Mouse (Mus musculus) midbrain, embryonic 12.5 days (tissue): ENCODE results near the gene Kcnn1. TPM values are rescaled to one million over a fixed set of nuclear protein-coding genes. Genes with fewer than 3 reads are reported as not detected.

ENCODE experiments used
- microRNA-seq: library from miRNA; unstranded; fragments of <30 nt; microRNA quantifications from one replicate; pipeline ENCODE4, GENCODE M21; 2017
- polyA plus RNA-seq: library from polyadenylated mRNA; unstranded; fragments of >200 nt; fragmentation: Nextera tagmentation; extraction: Ambion mirVana; gene quantifications from 2 replicates; pipeline ENCODE4 v1.2.1, GENCODE M21; 2016

Gene Kcnn1
- polyA plus RNA-seq, 1 experiment from 2014 or later = 27.4 TPM

Small RNAs within 50 kb of the gene (microRNA-seq; reads per million reads assigned to microRNA genes)
- gene Mir7067 (1.4 reads per million), gene Mir7240 (not detected)

Other genes starting within 250 kb of the Kcnn1 start
- 1.0 and 1.6 TPM in 2 replicates for gene Lrrc25, start 247.1 kb downstream of the Kcnn1 start, polyA plus RNA-seq
- 0.17 TPM in 1 of 2 replicates, not detected in the other for gene Gdf15, start 230.8 kb downstream of the Kcnn1 start, polyA plus RNA-seq
- gene Pgpep1, start 202.9 kb downstream of the Kcnn1 start, polyA plus RNA-seq = 82.7 and 93.7 TPM in 2 replicates
- 255 and 263 TPM in 2 replicates for gene Lsm4, start 190.0 kb downstream of the Kcnn1 start, polyA plus RNA-seq
- gene Jund, start 164.3 kb downstream of the Kcnn1 start, polyA plus RNA-seq = 206 and 213 TPM in 2 replicates
- 0.04 TPM in 1 of 2 replicates, not detected in the other for gene Iqcn, start 159.8 kb downstream of the Kcnn1 start, polyA plus RNA-seq
- not detected in 2 replicates for gene Gm3336, start 144.7 kb downstream of the Kcnn1 start, polyA plus RNA-seq
- 0.15 and 0.39 TPM in 2 replicates for gene Pde4c, start 139.5 kb downstream of the Kcnn1 start, polyA plus RNA-seq
- gene Rab3a, start 108.6 kb downstream of the Kcnn1 start, polyA plus RNA-seq = 98.9 and 102 TPM in 2 replicates
- gene Mpv17l2, start 102.3 kb downstream of the Kcnn1 start, polyA plus RNA-seq = 35.4 and 37.3 TPM in 2 replicates
- 73.4 and 74.6 TPM in 2 replicates for gene Pik3r2, start 86.5 kb downstream of the Kcnn1 start, polyA plus RNA-seq
- 17.1 and 18.0 TPM in 2 replicates for gene Mast3, start 58.2 kb downstream of the Kcnn1 start, polyA plus RNA-seq
- gene Il12rb1, start 54.8 kb downstream of the Kcnn1 start, polyA plus RNA-seq = 0.08 TPM in 1 of 2 replicates, not detected in the other
- gene Arrdc2, start 23.5 kb downstream of the Kcnn1 start, polyA plus RNA-seq = 10.4 and 10.5 TPM in 2 replicates
- 145 and 152 TPM in 2 replicates for gene Ccdc124, start 10.7 kb upstream of the Kcnn1 start, polyA plus RNA-seq
- 0.55 and 0.69 TPM in 2 replicates for gene Slc5a5, start 29.5 kb upstream of the Kcnn1 start, polyA plus RNA-seq
- gene Rpl18a, start 34.2 kb upstream of the Kcnn1 start, polyA plus RNA-seq = 2,550 and 2,750 TPM in 2 replicates
- gene Map1s, start 42.7 kb upstream of the Kcnn1 start, polyA plus RNA-seq = 58.4 and 61.0 TPM in 2 replicates